Mouse (Mus musculus): ENCODE measurements around the gene Amz2. TPM values are rescaled to one million over a fixed set of nuclear protein-coding genes. Genes with fewer than 3 reads are reported as not detected.

Amz2 gene
- polyA plus RNA-seq, 1 experiment = 75.3 TPM

DNA sequence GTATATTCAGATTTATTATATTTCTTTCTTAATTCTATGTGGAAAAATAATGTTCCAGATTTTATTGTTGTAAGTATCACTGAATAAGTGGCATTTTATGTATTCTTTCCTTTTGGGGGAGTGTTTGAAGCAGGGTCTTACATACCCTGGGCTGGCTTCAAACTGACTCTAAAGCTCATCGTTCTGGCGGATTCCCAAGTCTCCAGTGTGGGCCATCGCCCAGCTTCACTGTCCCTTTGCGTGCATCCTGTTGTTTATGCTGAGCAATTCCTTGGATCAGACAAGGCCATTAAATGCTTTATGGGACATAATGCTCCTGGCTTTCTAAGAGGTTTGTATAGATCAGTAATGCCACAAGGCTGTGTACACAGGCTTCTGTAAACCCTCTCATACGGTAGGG is 36.7 kb upstream of the Amz2 start:
- WGBS = 97% methylated on average over 5 of the region's 5 CpGs
- no peak for TF ChIP-seq POLR2A (IDR thresholded peaks at IDR 0.05; ENCODE audit: control insufficient read depth, extremely low read depth, insufficient read depth, low read length, poor library complexity)
- TF ChIP-seq CTCF (IDR thresholded peaks at IDR 0.05; ENCODE audit: borderline replicate concordance, control insufficient read depth, extremely low read depth, insufficient read depth, low read length, poor library complexity) = no peak
- peaks cover 9% of the 10 kb centered on the region for H3K4me1 ChIP-seq (replicated peaks; ENCODE audit: control insufficient read depth, insufficient read depth, low read length)
- peaks cover 7% of the 10 kb centered on the region; the same call in 1 of the 2 replicates for H3K36me3 ChIP-seq (ENCODE audit: control insufficient read depth, insufficient read depth, low read length)
- H3K27ac ChIP-seq (ENCODE audit: control insufficient read depth, insufficient read depth, low read length) = no peak overlapping the region
- H3K4me3 ChIP-seq (ENCODE audit: control insufficient read depth, insufficient read depth, low read length) = no peak overlapping the region
- no peaks in the 10 kb centered on the region for H3K27me3 ChIP-seq (ENCODE audit: control insufficient read depth, insufficient read depth, low read length)
- DNase-seq = no peak

DNA sequence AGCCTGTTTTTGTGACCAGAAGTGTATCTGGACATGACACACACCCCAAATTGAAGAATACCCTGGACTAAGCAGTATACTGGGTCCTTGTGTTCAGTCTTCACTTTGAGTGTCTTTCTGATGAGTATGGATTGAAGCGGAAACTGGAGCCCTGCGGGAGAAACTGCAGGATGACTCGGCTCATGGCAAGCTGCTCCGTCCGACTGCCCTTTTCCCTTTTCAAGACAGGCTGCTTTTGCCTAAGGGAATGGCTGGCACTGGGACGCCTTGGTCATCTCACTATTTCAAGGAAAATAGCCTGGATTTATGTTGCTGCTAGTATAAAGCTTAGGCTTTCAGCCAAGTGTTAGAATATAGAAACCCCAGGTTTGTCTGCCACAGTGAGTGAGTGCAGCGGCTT is 34.5 kb upstream of the Amz2 start:
- Histone ChIP-seq H3K27me3 (ENCODE audit: control insufficient read depth, insufficient read depth, low read length) (no peaks in the 10 kb centered on the region), H3K27ac (ENCODE audit: control insufficient read depth, insufficient read depth, low read length) (no peak overlapping the region), H3K4me1 (replicated peaks; ENCODE audit: control insufficient read depth, insufficient read depth, low read length) (no peaks in the 10 kb centered on the region), H3K36me3 (ENCODE audit: control insufficient read depth, insufficient read depth, low read length) (peaks cover 15% of the 10 kb centered on the region), H3K4me3 (ENCODE audit: control insufficient read depth, insufficient read depth, low read length) (no peak overlapping the region)
- no peak for DNase-seq
- 99% methylated on average over 7 of the region's 7 CpGs for WGBS
- TF ChIP-seq CTCF (IDR thresholded peaks at IDR 0.05; ENCODE audit: borderline replicate concordance, control insufficient read depth, extremely low read depth, insufficient read depth, low read length, poor library complexity) = no peak
- TF ChIP-seq POLR2A (IDR thresholded peaks at IDR 0.05; ENCODE audit: control insufficient read depth, extremely low read depth, insufficient read depth, low read length, poor library complexity) = no peak

DNA sequence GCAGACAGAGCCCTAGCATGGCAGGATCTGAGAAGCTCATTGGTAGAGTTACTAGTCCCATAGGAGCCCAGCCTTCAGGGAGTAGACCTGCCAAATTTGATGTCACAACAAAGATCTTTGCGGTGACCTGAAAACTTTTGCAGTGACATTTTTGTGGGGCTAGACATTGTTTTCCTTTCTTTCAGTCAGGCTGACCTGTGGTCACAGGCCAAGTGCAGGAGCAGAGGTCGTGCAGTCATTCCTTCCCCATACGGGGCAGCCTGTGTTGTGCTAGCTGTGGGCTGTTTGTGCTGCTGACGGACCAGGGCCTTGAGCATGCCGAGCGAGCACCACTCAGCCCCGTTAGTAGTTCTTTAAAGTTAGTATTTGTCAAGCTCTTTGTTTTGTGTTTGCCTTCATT is 34.0 kb upstream of the Amz2 start:
- H3K27ac ChIP-seq (ENCODE audit: control insufficient read depth, insufficient read depth, low read length) = no peak overlapping the region
- WGBS = 94% methylated on average over 7 of the region's 7 CpGs
- TF ChIP-seq POLR2A (IDR thresholded peaks at IDR 0.05; ENCODE audit: control insufficient read depth, extremely low read depth, insufficient read depth, low read length, poor library complexity) = no peak
- TF ChIP-seq CTCF (IDR thresholded peaks at IDR 0.05; ENCODE audit: borderline replicate concordance, control insufficient read depth, extremely low read depth, insufficient read depth, low read length, poor library complexity) = no peak

DNA sequence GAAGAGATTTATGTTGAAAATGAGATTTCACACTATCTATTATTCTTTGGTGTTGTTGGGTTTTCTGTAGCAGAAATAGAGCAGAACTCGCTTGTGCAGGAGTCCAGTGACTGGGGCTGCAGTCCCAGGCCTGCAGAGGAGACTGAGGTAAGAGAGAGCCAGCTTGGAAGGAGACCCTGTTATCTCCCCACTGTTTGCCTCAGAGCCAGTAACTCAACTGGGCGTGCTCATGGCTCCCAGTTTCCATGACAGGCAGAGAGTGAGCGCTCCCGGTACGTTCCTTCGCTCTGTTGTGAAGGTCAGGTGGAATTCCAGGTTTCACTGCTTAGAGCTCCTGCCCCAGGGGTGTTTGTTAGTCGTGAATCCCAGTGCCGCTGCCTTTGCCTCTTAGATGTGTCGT is 33.1 kb upstream of the Amz2 start:
- no peaks in the 10 kb centered on the region for H3K4me1 ChIP-seq (replicated peaks; ENCODE audit: control insufficient read depth, insufficient read depth, low read length)
- TF ChIP-seq CTCF (IDR thresholded peaks at IDR 0.05; ENCODE audit: borderline replicate concordance, control insufficient read depth, extremely low read depth, insufficient read depth, low read length, poor library complexity) (no peak), POLR2A (IDR thresholded peaks at IDR 0.05; ENCODE audit: control insufficient read depth, extremely low read depth, insufficient read depth, low read length, poor library complexity) (no peak)
- no peaks in the 10 kb centered on the region for H3K27me3 ChIP-seq (ENCODE audit: control insufficient read depth, insufficient read depth, low read length)
- WGBS = 98% methylated on average over 9 of the region's 9 CpGs
- DNase-seq = no peak
- H3K4me3 ChIP-seq (ENCODE audit: control insufficient read depth, insufficient read depth, low read length) = no peak overlapping the region
- peaks cover 29% of the 10 kb centered on the region for H3K36me3 ChIP-seq (ENCODE audit: control insufficient read depth, insufficient read depth, low read length)
- no peak overlapping the region for H3K27ac ChIP-seq (ENCODE audit: control insufficient read depth, insufficient read depth, low read length)

More for the DNA sequence above, 34.0 kb upstream of the Amz2 start:
- H3K4me3 ChIP-seq (ENCODE audit: control insufficient read depth, insufficient read depth, low read length) = no peak overlapping the region
- H3K36me3 ChIP-seq (ENCODE audit: control insufficient read depth, insufficient read depth, low read length) = peaks cover 21% of the 10 kb centered on the region
- H3K27me3 ChIP-seq (ENCODE audit: control insufficient read depth, insufficient read depth, low read length) = no peaks in the 10 kb centered on the region
- no peaks in the 10 kb centered on the region for H3K4me1 ChIP-seq (replicated peaks; ENCODE audit: control insufficient read depth, insufficient read depth, low read length)
- DNase-seq = no peak

DNA sequence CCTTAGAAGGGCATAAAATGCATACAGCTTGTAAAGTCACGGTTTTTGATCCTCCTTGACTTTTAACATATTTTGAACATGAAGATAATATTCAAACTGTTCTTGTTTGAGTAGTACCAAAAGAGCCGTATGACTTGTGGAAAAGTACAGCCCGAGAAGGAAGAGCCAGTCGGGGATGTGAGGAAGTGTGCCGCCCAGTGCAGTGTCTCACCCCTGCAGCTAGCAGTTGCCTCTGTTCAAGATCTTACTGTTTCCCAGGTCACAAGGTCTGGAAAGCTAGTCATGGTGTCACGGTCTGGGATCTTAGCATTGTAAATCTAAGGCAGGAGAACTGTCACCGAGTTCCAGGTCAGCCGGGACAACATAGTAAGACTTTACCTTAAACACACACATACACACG is 31.0 kb upstream of the Amz2 start:
- H3K36me3 ChIP-seq (ENCODE audit: control insufficient read depth, insufficient read depth, low read length) = peaks cover 32% of the 10 kb centered on the region
- WGBS = 95% methylated on average over 9 of the region's 9 CpGs
- no peak overlapping the region for H3K27ac ChIP-seq (ENCODE audit: control insufficient read depth, insufficient read depth, low read length)
- H3K4me3 ChIP-seq (ENCODE audit: control insufficient read depth, insufficient read depth, low read length) = no peak overlapping the region
- DNase-seq = no peak
- no peak for TF ChIP-seq POLR2A (IDR thresholded peaks at IDR 0.05; ENCODE audit: control insufficient read depth, extremely low read depth, insufficient read depth, low read length, poor library complexity)
- TF ChIP-seq CTCF (IDR thresholded peaks at IDR 0.05; ENCODE audit: borderline replicate concordance, control insufficient read depth, extremely low read depth, insufficient read depth, low read length, poor library complexity) = no peak
- no peaks in the 10 kb centered on the region for H3K27me3 ChIP-seq (ENCODE audit: control insufficient read depth, insufficient read depth, low read length)
- no peaks in the 10 kb centered on the region for H3K4me1 ChIP-seq (replicated peaks; ENCODE audit: control insufficient read depth, insufficient read depth, low read length)

DNA sequence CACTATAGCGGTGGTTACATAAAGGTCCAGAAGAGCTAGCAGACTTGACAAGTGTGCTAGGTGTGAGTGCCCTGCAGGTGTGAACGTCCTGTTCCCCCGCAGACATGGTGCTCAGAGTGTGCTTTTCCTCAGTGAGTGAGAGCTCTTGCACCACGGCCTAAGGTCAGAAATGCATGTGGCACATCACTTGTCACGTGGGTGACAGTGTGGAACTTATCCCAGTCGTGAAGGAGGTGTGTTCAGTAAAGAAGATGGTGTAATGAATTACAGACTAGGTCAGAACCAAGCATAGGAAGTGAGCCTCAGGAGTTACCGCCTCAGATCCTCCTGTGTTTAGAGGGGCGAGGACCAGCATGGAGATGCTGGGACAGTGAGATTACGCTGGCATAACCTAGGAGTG is 30.5 kb upstream of the Amz2 start:
- Histone ChIP-seq H3K4me1 (replicated peaks; ENCODE audit: control insufficient read depth, insufficient read depth, low read length) (no peaks in the 10 kb centered on the region), H3K27ac (ENCODE audit: control insufficient read depth, insufficient read depth, low read length) (no peak overlapping the region), H3K36me3 (ENCODE audit: control insufficient read depth, insufficient read depth, low read length) (peaks cover 32% of the 10 kb centered on the region), H3K27me3 (ENCODE audit: control insufficient read depth, insufficient read depth, low read length) (no peaks in the 10 kb centered on the region), H3K4me3 (ENCODE audit: control insufficient read depth, insufficient read depth, low read length) (no peak overlapping the region)
- TF ChIP-seq CTCF (IDR thresholded peaks at IDR 0.05; ENCODE audit: borderline replicate concordance, control insufficient read depth, extremely low read depth, insufficient read depth, low read length, poor library complexity) (no peak), POLR2A (IDR thresholded peaks at IDR 0.05; ENCODE audit: control insufficient read depth, extremely low read depth, insufficient read depth, low read length, poor library complexity) (no peak)
- 97% methylated on average over 9 of the region's 9 CpGs for WGBS
- DNase-seq = no peak

DNA sequence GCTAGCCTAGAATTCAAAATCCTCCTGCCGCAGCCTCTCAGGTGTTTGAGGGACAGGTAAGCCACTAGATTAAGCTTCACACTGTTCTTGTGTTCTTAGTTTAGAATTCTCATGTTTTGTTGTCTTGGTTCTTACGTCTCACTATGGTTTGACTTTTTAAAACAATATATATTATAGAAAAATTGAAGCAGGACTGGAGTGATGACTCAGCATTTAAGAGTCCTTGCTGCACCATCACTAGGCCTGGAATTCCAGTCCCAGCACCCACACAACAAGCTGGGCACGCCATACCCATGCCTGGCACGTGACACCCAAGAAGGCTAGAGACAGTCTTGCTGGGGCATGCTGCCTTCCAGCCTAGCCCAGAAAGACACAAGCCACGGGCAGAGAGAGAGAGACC is 19.3 kb upstream of the Amz2 start:
- Histone ChIP-seq H3K4me3 (ENCODE audit: control insufficient read depth, insufficient read depth, low read length) (no peak overlapping the region), H3K4me1 (replicated peaks; ENCODE audit: control insufficient read depth, insufficient read depth, low read length) (peaks cover 2% of the 10 kb centered on the region; the same call in 1 of the 2 replicates), H3K27me3 (ENCODE audit: control insufficient read depth, insufficient read depth, low read length) (no peaks in the 10 kb centered on the region), H3K36me3 (ENCODE audit: control insufficient read depth, insufficient read depth, low read length) (no peaks in the 10 kb centered on the region), H3K27ac (ENCODE audit: control insufficient read depth, insufficient read depth, low read length) (no peak overlapping the region)
- DNase-seq = no peak
- TF ChIP-seq POLR2A (IDR thresholded peaks at IDR 0.05; ENCODE audit: control insufficient read depth, extremely low read depth, insufficient read depth, low read length, poor library complexity) (no peak), CTCF (IDR thresholded peaks at IDR 0.05; ENCODE audit: borderline replicate concordance, control insufficient read depth, extremely low read depth, insufficient read depth, low read length, poor library complexity) (no peak)
- 94% methylated on average over 5 of the region's 5 CpGs for WGBS

Data from thymus, adult 2 months (tissue).